ENCODE assay signal across 23 mouse cellular contexts in the genomic region with DNA sequence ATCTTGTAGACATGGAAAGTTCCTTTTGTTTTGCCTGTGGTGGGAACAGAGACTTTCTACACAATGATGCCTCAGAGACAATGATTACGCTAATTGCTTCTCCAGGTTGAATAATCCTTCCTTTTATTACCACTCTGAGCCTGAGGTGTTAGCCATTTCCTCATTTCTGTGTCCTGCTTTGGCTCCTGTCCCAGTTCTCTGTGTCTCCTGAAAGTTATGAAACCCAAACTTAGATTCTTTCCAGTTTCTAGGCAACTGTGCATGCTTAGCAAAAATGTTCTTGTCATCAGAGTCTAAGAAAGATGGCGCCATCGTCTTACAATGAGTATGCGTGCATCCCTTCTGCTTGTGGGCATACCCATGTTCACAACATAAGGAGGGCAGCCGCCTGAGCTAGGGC. TPM values are rescaled to one million over a fixed set of nuclear protein-coding genes. Genes with fewer than 3 reads are reported as not detected.
DNase-seq lines count a peak whose midpoint lies in the region; ATAC-seq lines count a peak whose summit lies in the region.
"Had no signal": no experiment of that assay in that cellular context is flagged by ENCODE, and none has a peak within 500 bp of the region (broad histone marks: within the 10 kb centered on the region; RNA-seq: fewer than 3 reads in every experiment).

No protein-coding gene starts in this region.

- intact Hi-C loops in heart, postnatal 14 days (cut with DNase I): no loop called here

- H3K4me3 ChIP-seq in heart, embryonic 10.5 days: no peak overlapping the region
- H3K4me3 ChIP-seq in liver, embryonic 11.5 days (ENCODE audit: low read depth, low read length): no peak overlapping the region
- H3K4me3 ChIP-seq: embryonic facial prominence, embryonic 12.5 days; heart, embryonic 15.5 days; hindbrain, embryonic 12.5 days; intestine, embryonic 15.5 days; layer of hippocampus, adult 2 months; limb, embryonic 12.5 days; liver, embryonic 15.5 days; midbrain, embryonic 15.5 days; stomach, embryonic 15.5 days had no signal

- no peak overlapping the region for H3K9ac ChIP-seq in liver, embryonic 11.5 days (ENCODE audit: low read depth, low read length)
- H3K9ac ChIP-seq: embryonic facial prominence, embryonic 12.5 days; heart, embryonic 15.5 days; hindbrain, embryonic 12.5 days; intestine, embryonic 15.5 days; limb, embryonic 12.5 days; liver, embryonic 15.5 days; midbrain, embryonic 15.5 days; stomach, embryonic 15.5 days had no signal

- 83% methylated on average over 5 of the region's 5 CpGs for WGBS in heart, embryonic 10.5 days
- WGBS in liver, embryonic 11.5 days: 91% methylated on average over 5 of the region's 5 CpGs

- ATAC-seq in liver, embryonic 11.5 days (replicated peaks; ENCODE audit: low FRiP score): no peak
- ATAC-seq: intestine, embryonic 15.5 days; midbrain, embryonic 15.5 days had no signal

- no peak overlapping the region for H3K27ac ChIP-seq in heart, embryonic 10.5 days
- no peak overlapping the region for H3K27ac ChIP-seq in liver, embryonic 11.5 days (ENCODE audit: low read depth, low read length)
- H3K27ac ChIP-seq: embryonic facial prominence, embryonic 12.5 days; heart, embryonic 15.5 days; hindbrain, embryonic 12.5 days; intestine, embryonic 15.5 days; kidney, postnatal 0 days; limb, embryonic 12.5 days; liver, embryonic 15.5 days; midbrain, embryonic 15.5 days; stomach, embryonic 15.5 days had no signal

- H3K36me3 ChIP-seq in heart, embryonic 10.5 days: no peaks in the 10 kb centered on the region
- H3K36me3 ChIP-seq in liver, embryonic 11.5 days (ENCODE audit: control insufficient read depth, insufficient read depth, low read length): no peaks in the 10 kb centered on the region
- H3K36me3 ChIP-seq: embryonic facial prominence, embryonic 12.5 days; heart, embryonic 15.5 days; hindbrain, embryonic 12.5 days; intestine, embryonic 15.5 days; limb, embryonic 12.5 days; liver, embryonic 15.5 days; midbrain, embryonic 15.5 days; stomach, embryonic 15.5 days had no signal

- no peaks in the 10 kb centered on the region for H3K9me3 ChIP-seq in heart, embryonic 10.5 days
- no peaks in the 10 kb centered on the region for H3K9me3 ChIP-seq in liver, embryonic 11.5 days (ENCODE audit: control insufficient read depth, low read length)
- H3K9me3 ChIP-seq: embryonic facial prominence, embryonic 12.5 days; heart, embryonic 15.5 days; hindbrain, embryonic 12.5 days; intestine, embryonic 15.5 days; limb, embryonic 12.5 days; liver, embryonic 15.5 days; midbrain, embryonic 15.5 days; stomach, embryonic 15.5 days had no signal

- no peaks in the 10 kb centered on the region for H3K4me1 ChIP-seq in heart, embryonic 10.5 days
- no peaks in the 10 kb centered on the region for H3K4me1 ChIP-seq in liver, embryonic 11.5 days (replicated peaks; ENCODE audit: control insufficient read depth, insufficient read depth, low read length)
- H3K4me1 ChIP-seq: embryonic facial prominence, embryonic 12.5 days; heart, embryonic 15.5 days; hindbrain, embryonic 12.5 days; intestine, embryonic 15.5 days; limb, embryonic 12.5 days; liver, embryonic 15.5 days; midbrain, embryonic 15.5 days; stomach, embryonic 15.5 days had no signal

- peak; percentile 13 to 14 for DNase-seq in heart, postnatal 14 days
- DNase-seq in heart, embryonic 10.5 days (ENCODE audit: low spot score): no peak
- DNase-seq in lung, postnatal 14 days: peak; percentile 29
- DNase-seq in lung, postnatal 4 days: no peak
- DNase-seq in brain, adult 2 months (ENCODE audit: low read depth, low spot score): peak; percentile 61
- DNase-seq in lung, postnatal 36 days: peak; percentile 74
- no peak for DNase-seq in T-cell, adult 2 months (ENCODE audit: low spot score)
- DNase-seq in liver, embryonic 11.5 days (ENCODE audit: low spot score): no peak
- DNase-seq: cerebellum, postnatal 25 days; gastrocnemius, postnatal 10 days; thymus, adult 2 months had no signal

- H3K4me2 ChIP-seq in liver, embryonic 11.5 days: no peak overlapping the region
- H3K4me2 ChIP-seq: embryonic facial prominence, embryonic 12.5 days; heart, embryonic 15.5 days; hindbrain, embryonic 12.5 days; intestine, embryonic 15.5 days; limb, embryonic 12.5 days; liver, embryonic 15.5 days; midbrain, embryonic 15.5 days; stomach, embryonic 15.5 days had no signal

- no peaks in the 10 kb centered on the region for H3K27me3 ChIP-seq in heart, embryonic 10.5 days (ENCODE audit: insufficient read depth, poor library complexity, severe bottlenecking)
- H3K27me3 ChIP-seq in liver, embryonic 11.5 days (replicated peaks; ENCODE audit: control insufficient read depth, insufficient read depth, low read length): no peaks in the 10 kb centered on the region
- H3K27me3 ChIP-seq: embryonic facial prominence, embryonic 12.5 days; heart, embryonic 15.5 days; intestine, embryonic 15.5 days; limb, embryonic 12.5 days; liver, embryonic 15.5 days; midbrain, embryonic 15.5 days; stomach, embryonic 15.5 days had no signal

RNA-seq across cellular contexts. Expression of gene Hepacam, which starts 8.6 kb away (rescaled TPM):
- total RNA-seq in heart, postnatal 14 days (2021): under 1 TPM in 1 of 2 experiments, not detected in 1; 0.07 TPM
- polyA plus RNA-seq in heart, embryonic 10.5 days (2016; fragmentation: Nextera tagmentation; extraction: Ambion mirVana): 0.04 TPM in 1 of 2 replicates, not detected in the other
- polyA plus RNA-seq in liver, embryonic 11.5 days (2014; fragmentation: Nextera tagmentation; extraction: Ambion mirVana): not detected in 2 replicates
- total RNA-seq: megakaryocyte, adult 5-6 weeks had no signal
- polyA plus RNA-seq: embryonic facial prominence, embryonic 12.5 days; limb, embryonic 12.5 days; liver, embryonic 15.5 days; spleen, adult 2 months had no signal

RNA-seq across cellular contexts. Expression of gene Robo4, which starts 26.0 kb away (rescaled TPM):
- 10 to 100 TPM; 41.0 to 44.1 TPM for total RNA-seq in heart, postnatal 14 days (2021)
- 2.0 and 4.0 TPM in 2 replicates for polyA plus RNA-seq in heart, embryonic 10.5 days (2016; fragmentation: Nextera tagmentation; extraction: Ambion mirVana)
- 7.6 and 8.5 TPM in 2 replicates for polyA plus RNA-seq in liver, embryonic 11.5 days (2014; fragmentation: Nextera tagmentation; extraction: Ambion mirVana)
- total RNA-seq: megakaryocyte, adult 5-6 weeks had no signal

RNA-seq across cellular contexts. Expression of gene Ccdc15, which starts 27.5 kb away (rescaled TPM):
- total RNA-seq in heart, postnatal 14 days (2021): 1 to 10 TPM; 2.1 to 2.2 TPM
- 5.1 and 5.8 TPM in 2 replicates for polyA plus RNA-seq in heart, embryonic 10.5 days (2016; fragmentation: Nextera tagmentation; extraction: Ambion mirVana)
- 6.4 and 6.6 TPM in 2 replicates for polyA plus RNA-seq in liver, embryonic 11.5 days (2014; fragmentation: Nextera tagmentation; extraction: Ambion mirVana)

RNA-seq across cellular contexts. Expression of gene Robo3, which starts 57.3 kb away (rescaled TPM):
- total RNA-seq in heart, postnatal 14 days (2021): not detected
- 0.06 and 0.10 TPM in 2 replicates for polyA plus RNA-seq in heart, embryonic 10.5 days (2016; fragmentation: Nextera tagmentation; extraction: Ambion mirVana)
- polyA plus RNA-seq in liver, embryonic 11.5 days (2014; fragmentation: Nextera tagmentation; extraction: Ambion mirVana): 0.18 and 0.32 TPM in 2 replicates
- total RNA-seq: megakaryocyte, adult 5-6 weeks had no signal
- polyA plus RNA-seq: intestine, embryonic 15.5 days; limb, embryonic 12.5 days had no signal

Comparison
In these comparisons a context has a peak if more than half of its experiments do, and no peak if none do; other contexts are left out.
1. DNase-seq: peak in heart, postnatal 14 days (2 of 2), lung, postnatal 14 days (single experiment), brain, adult 2 months (single experiment) and lung, postnatal 36 days (single experiment); none in heart, embryonic 10.5 days (single experiment), lung, postnatal 4 days (0 of 2), T-cell, adult 2 months (single experiment) and liver, embryonic 11.5 days (single experiment).